Mouse (Mus musculus): Measurements from ENCODE around the gene Rere. TPM values are rescaled to one million over a fixed set of nuclear protein-coding genes. Genes with fewer than 3 reads are reported as not detected.

Gene Rere
- polyA plus RNA-seq, 1 experiment from 2014 or later: 52.0 TPM

DNA sequence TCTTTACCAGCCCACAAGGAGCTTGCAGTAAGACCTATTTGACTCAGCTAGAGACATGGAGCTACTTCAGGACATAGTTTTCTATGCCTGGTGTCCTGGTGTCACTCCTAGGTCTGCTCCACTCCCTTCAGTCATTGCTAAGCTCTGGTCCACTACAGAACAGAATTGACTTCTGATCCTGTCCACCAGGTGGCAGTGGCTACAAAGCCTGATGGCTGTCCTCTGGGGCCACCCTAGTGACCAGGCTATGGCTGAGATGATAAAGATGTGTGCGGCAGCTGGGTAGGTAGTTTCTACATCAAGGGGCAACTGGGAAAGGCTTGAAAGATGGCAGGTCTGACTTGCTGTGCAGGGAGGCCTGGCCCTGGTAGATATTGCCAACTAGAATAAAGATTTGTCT, 344.0 kb downstream of the Rere start:
- H3K27me3 ChIP-seq (ENCODE audit: control insufficient read depth, insufficient read depth, low read length): no peaks in the 10 kb centered on the region
- H3K4me1 ChIP-seq (ENCODE audit: control insufficient read depth, insufficient read depth, low read length): no peaks in the 10 kb centered on the region
- no peak overlapping the region for H3K4me3 ChIP-seq (ENCODE audit: low read depth, low read length)
- 0 out of 2 replicates have a peak, but pooled peaks cover 1% of the 10 kb centered on the region for H3K36me3 ChIP-seq (ENCODE audit: control insufficient read depth, insufficient read depth, low read length)
- H3K9ac ChIP-seq (ENCODE audit: low read length): no peak overlapping the region
- no peak overlapping the region for H3K27ac ChIP-seq (ENCODE audit: low read depth, low read length)
- H3K9me3 ChIP-seq (ENCODE audit: control insufficient read depth, low read length): no peaks in the 10 kb centered on the region
- no peak overlapping the region for H3K4me2 ChIP-seq (ENCODE audit: low read depth)
- ATAC-seq (ENCODE audit: insufficient read depth, low FRiP score, low TSS enrichment) (peak; percentile 65; the same call in 1 of the 2 replicates), DNase-seq (ENCODE audit: low spot score) (peak; percentile 72)
- WGBS: 46% methylated on average over 1 of the region's 1 CpGs

GRCm38 (mm10) chr4:150625951-150626732, 344.7 kb downstream of the Rere start:
- Histone ChIP-seq H3K4me1 (ENCODE audit: control insufficient read depth, insufficient read depth, low read length) (no peaks in the 10 kb centered on the region), H3K9ac (ENCODE audit: low read length) (no peak overlapping the region), H3K27me3 (ENCODE audit: control insufficient read depth, insufficient read depth, low read length) (no peaks in the 10 kb centered on the region), H3K4me2 (ENCODE audit: low read depth) (no peak overlapping the region), H3K27ac (ENCODE audit: low read depth, low read length) (no peak overlapping the region), H3K36me3 (ENCODE audit: control insufficient read depth, insufficient read depth, low read length) (no peaks in the 10 kb centered on the region), H3K4me3 (ENCODE audit: low read depth, low read length) (no peak overlapping the region), H3K9me3 (ENCODE audit: control insufficient read depth, low read length) (no peaks in the 10 kb centered on the region)
- no peak for ATAC-seq (ENCODE audit: insufficient read depth, low FRiP score, low TSS enrichment)
- 59% methylated on average over 6 of the region's 6 CpGs for WGBS
- peak; percentile 61 for DNase-seq (ENCODE audit: low spot score)

DNA sequence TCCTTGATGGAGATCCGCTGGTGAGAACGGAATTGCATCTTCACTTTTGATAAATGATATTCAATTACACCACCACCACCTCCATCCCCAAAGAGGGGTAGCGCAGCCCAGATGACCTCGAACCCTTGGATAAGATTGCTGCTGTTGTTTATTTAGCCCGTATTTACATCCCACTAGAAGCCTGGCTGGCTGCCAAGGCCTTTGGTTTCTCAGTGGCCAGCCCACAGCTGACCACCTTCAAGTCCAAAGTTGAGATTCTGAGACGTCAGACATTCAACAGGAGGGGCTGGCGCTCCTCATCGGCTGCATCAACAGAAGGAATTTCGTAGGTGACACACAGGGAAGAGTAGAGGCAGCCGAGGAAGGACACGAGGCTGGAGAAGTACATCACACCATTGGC, 347.8 kb downstream of the Rere start:
- Histone ChIP-seq H3K27me3 (ENCODE audit: control insufficient read depth, insufficient read depth, low read length) (no peaks in the 10 kb centered on the region), H3K4me3 (ENCODE audit: low read depth, low read length) (no peak overlapping the region), H3K9ac (ENCODE audit: low read length) (no peak overlapping the region), H3K27ac (ENCODE audit: low read depth, low read length) (no peak overlapping the region), H3K4me2 (ENCODE audit: low read depth) (no peak overlapping the region), H3K36me3 (ENCODE audit: control insufficient read depth, insufficient read depth, low read length) (no peaks in the 10 kb centered on the region), H3K4me1 (ENCODE audit: control insufficient read depth, insufficient read depth, low read length) (no peaks in the 10 kb centered on the region), H3K9me3 (ENCODE audit: control insufficient read depth, low read length) (no peaks in the 10 kb centered on the region)
- DNase-seq (ENCODE audit: low spot score): no peak
- 90% methylated on average over 11 of the region's 11 CpGs for WGBS
- no peak for ATAC-seq (ENCODE audit: insufficient read depth, low FRiP score, low TSS enrichment)

DNA sequence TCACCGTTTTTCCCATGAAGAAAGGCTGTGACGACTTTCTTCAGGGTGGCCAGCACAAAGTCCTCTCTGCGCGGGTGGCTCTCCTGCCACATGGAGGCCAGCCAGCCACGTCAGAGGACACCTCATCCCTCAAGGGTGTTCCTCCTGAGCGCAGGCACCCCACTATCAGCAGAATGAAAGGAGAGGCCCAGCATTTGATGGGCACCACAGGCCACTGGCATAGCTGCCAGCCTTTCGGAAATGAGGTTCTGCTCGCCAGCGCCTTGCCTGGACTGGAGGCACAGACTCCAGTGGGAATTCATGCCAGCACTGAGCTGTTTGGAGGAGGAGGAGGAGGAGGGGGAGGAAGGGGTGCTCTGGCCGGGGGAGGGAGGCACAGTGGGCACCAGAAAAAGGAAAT, 354.1 kb downstream of the Rere start:
- H3K27ac ChIP-seq (ENCODE audit: low read depth, low read length): no peak overlapping the region
- H3K4me1 ChIP-seq (ENCODE audit: control insufficient read depth, insufficient read depth, low read length): no peaks in the 10 kb centered on the region
- H3K4me2 ChIP-seq (ENCODE audit: low read depth): no peak overlapping the region
- no peak for ATAC-seq (ENCODE audit: insufficient read depth, low FRiP score, low TSS enrichment)
- H3K4me3 ChIP-seq (ENCODE audit: low read depth, low read length): no peak overlapping the region
- no peaks in the 10 kb centered on the region for H3K9me3 ChIP-seq (ENCODE audit: control insufficient read depth, low read length)
- no peak for DNase-seq (ENCODE audit: low spot score)
- no peaks in the 10 kb centered on the region for H3K36me3 ChIP-seq (ENCODE audit: control insufficient read depth, insufficient read depth, low read length)
- H3K27me3 ChIP-seq (ENCODE audit: control insufficient read depth, insufficient read depth, low read length): no peaks in the 10 kb centered on the region
- WGBS: 91% methylated on average over 10 of the region's 10 CpGs
- no peak overlapping the region for H3K9ac ChIP-seq (ENCODE audit: low read length)

DNA sequence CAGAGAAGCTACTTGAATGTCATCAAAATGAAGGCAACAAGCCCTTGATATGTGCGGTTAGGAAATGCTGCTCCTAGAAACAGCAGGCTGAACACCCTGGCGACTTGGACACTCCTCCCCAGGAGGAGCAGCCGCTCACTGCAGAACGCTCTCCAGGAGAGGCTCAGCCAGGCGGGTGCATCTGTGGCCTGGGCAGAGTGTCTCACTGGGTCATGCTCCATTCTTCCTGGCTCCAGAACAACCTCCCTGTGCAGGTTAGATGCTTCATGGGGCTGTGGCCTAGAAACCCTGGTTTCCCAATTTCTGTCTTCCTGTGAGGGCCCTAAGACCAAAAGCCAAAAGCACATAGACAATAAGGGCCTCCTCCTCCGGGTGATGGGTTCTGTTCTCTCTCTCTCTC, 355.2 kb downstream of the Rere start:
- Histone ChIP-seq H3K36me3 (ENCODE audit: control insufficient read depth, insufficient read depth, low read length) (no peaks in the 10 kb centered on the region), H3K4me1 (ENCODE audit: control insufficient read depth, insufficient read depth, low read length) (no peaks in the 10 kb centered on the region), H3K4me2 (ENCODE audit: low read depth) (no peak overlapping the region), H3K9me3 (ENCODE audit: control insufficient read depth, low read length) (no peaks in the 10 kb centered on the region), H3K27me3 (ENCODE audit: control insufficient read depth, insufficient read depth, low read length) (no peaks in the 10 kb centered on the region), H3K9ac (ENCODE audit: low read length) (no peak overlapping the region), H3K4me3 (ENCODE audit: low read depth, low read length) (no peak overlapping the region), H3K27ac (ENCODE audit: low read depth, low read length) (no peak overlapping the region)
- DNase-seq (ENCODE audit: low spot score) (no peak), ATAC-seq (ENCODE audit: insufficient read depth, low FRiP score, low TSS enrichment) (no peak)
- WGBS: 76% methylated on average over 6 of the region's 6 CpGs

- Histone ChIP-seq H3K4me2 (ENCODE audit: low read depth) (no peak overlapping the region), H3K4me1 (ENCODE audit: control insufficient read depth, insufficient read depth, low read length) (no peaks in the 10 kb centered on the region), H3K4me3 (ENCODE audit: low read depth, low read length) (no peak overlapping the region), H3K36me3 (ENCODE audit: control insufficient read depth, insufficient read depth, low read length) (no peaks in the 10 kb centered on the region; the same call in 1 of the 2 replicates), H3K9me3 (ENCODE audit: control insufficient read depth, low read length) (no peaks in the 10 kb centered on the region), H3K27me3 (ENCODE audit: control insufficient read depth, insufficient read depth, low read length) (no peaks in the 10 kb centered on the region), H3K9ac (ENCODE audit: low read length) (no peak overlapping the region), H3K27ac (ENCODE audit: low read depth, low read length) (no peak overlapping the region)
- no peak for ATAC-seq (ENCODE audit: insufficient read depth, low FRiP score, low TSS enrichment)
- no peak for DNase-seq (ENCODE audit: low spot score)
- 91% methylated on average over 9 of the region's 9 CpGs for WGBS
These were observed 362.9 kb downstream of the Rere start for GRCm38 (mm10) chr4:150644299-150644698.

DNA sequence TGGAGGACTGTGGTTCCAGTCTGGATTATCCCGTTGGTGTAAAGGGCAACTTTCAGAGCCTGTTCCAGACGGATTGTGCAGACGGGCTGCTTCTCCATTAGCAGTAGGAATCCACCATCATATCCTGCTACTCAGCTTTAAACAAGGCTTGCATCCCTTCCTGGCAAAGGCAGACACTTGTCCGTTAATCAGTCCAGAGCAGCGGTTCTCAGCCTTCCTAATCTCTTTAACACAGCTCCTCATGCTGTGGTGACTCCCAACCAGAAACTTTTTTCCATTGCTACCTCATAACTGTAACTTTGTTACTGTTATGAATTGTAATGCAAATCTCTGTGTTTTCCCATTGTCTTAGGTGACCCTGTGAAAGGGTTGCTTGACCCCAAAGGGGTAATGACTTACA, 367.9 kb downstream of the Rere start:
- Histone ChIP-seq H3K4me2 (ENCODE audit: low read depth) (no peak overlapping the region), H3K36me3 (ENCODE audit: control insufficient read depth, insufficient read depth, low read length) (no peaks in the 10 kb centered on the region), H3K4me1 (ENCODE audit: control insufficient read depth, insufficient read depth, low read length) (no peaks in the 10 kb centered on the region), H3K27me3 (ENCODE audit: control insufficient read depth, insufficient read depth, low read length) (0 out of 2 replicates have a peak, but pooled peaks cover 7% of the 10 kb centered on the region), H3K9me3 (ENCODE audit: control insufficient read depth, low read length) (no peaks in the 10 kb centered on the region), H3K27ac (ENCODE audit: low read depth, low read length) (no peak overlapping the region), H3K4me3 (ENCODE audit: low read depth, low read length) (no peak overlapping the region), H3K9ac (ENCODE audit: low read length) (no peak overlapping the region)
- ATAC-seq (ENCODE audit: insufficient read depth, low FRiP score, low TSS enrichment) (no peak), DNase-seq (ENCODE audit: low spot score) (no peak)
- WGBS: 86% methylated on average over 5 of the region's 5 CpGs

DNA sequence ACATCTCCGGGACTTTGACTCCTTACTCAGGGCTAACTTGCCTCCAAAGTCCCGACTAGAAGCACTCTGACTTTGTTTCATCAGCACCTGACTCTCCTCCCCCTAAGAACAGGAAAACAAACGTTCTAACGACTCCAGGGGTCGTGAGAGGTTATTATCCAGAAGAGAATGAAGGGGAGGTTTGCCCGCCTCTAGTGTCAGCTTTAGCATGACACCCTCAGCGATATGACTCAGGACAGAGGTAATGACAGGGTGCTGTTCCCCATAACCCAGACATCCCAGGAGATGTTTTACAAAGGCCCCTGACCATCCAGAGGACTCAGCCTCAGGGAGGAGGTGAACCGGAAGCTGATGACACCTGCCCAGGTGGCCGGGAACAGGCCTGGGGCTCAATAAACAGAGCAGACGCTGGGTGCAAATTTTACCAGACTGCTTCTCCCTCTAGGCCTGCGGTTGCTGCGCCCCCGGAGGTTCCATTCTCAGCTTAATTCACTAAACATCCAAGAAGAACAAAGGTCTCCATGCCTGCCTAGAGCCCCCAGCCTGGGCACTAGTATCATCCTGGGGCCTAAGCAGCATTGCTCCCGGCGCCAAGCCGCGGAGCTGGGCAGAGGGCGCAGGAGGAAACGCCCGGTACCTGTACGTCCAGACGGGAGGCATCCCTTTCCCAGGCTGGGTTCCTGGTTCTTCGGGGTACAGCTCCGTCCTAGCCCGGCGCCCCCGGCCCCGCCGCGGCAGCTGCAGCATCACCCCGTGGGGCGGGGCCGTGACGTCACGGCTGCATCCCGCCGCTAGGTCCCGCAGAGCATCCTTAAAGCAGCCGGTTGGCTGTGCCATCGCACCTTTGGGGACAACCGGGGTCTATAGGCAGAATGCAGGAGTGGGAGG, 370.2 kb downstream of the Rere start, which contains the start of gene Slc45a1:
Gene Slc45a1 (minus strand): TSS at position 785 of the 888 bp plus-strand sequence.
- Histone ChIP-seq H3K4me2 (ENCODE audit: low read depth) (peak within 1 kb of the TSS; percentile 55), H3K4me3 (ENCODE audit: low read depth, low read length) (peak within 1 kb of the TSS; percentile 45), H3K9ac (ENCODE audit: low read length) (peak within 1 kb of the TSS; percentile 72), H3K27me3 (ENCODE audit: control insufficient read depth, insufficient read depth, low read length) (0 out of 2 replicates have a peak, but pooled peaks cover 7% of the 10 kb centered on the region), H3K27ac (ENCODE audit: low read depth, low read length) (no peak within 1 kb of the TSS), H3K4me1 (ENCODE audit: control insufficient read depth, insufficient read depth, low read length) (no peaks in the 10 kb centered on the region), H3K36me3 (ENCODE audit: control insufficient read depth, insufficient read depth, low read length) (no peaks in the 10 kb centered on the region), H3K9me3 (ENCODE audit: control insufficient read depth, low read length) (no peaks in the 10 kb centered on the region)
- WGBS: 6% methylated on average over 41 of the region's 41 CpGs
- peak; percentile 48; the same call in 1 of the 2 replicates for ATAC-seq (ENCODE audit: insufficient read depth, low FRiP score, low TSS enrichment)
- DNase-seq (ENCODE audit: low spot score): peak; percentile 72

Data from neural tube, embryonic 11.5 days (tissue).